Mouse (Mus musculus) liver, embryonic 16.5 days (tissue): Measurements from ENCODE around the gene Gls2. TPM values are rescaled to one million over a fixed set of nuclear protein-coding genes. Genes with fewer than 3 reads are reported as not detected.

Experiments
- ATAC-seq: fragments of 200-750 bp; cut with Nextera tagmentation; 2 replicates; pipeline ENCODE4 v1.8.0; 2017; ENCODE audit warnings: low read depth, mild to moderate bottlenecking, moderate number of reproducible peaks, moderate library complexity
- H3K27ac ChIP-seq: fragments of 300-500 bp; sonication (generic); 2 replicates; pipeline ENCODE4 v1.5.1; 2014; ENCODE audit warnings: mild to moderate bottlenecking, low read length
- H3K27me3 ChIP-seq: fragments of 300-500 bp; sonication (generic); 2 replicates; pipeline ENCODE4 v1.6.1; 2014; ENCODE audit warnings: low read depth, low read length, mixed read lengths; ENCODE audit not compliant: control insufficient read depth, insufficient read depth
- H3K36me3 ChIP-seq: fragments of 300-500 bp; sonication (generic); 2 replicates; pipeline ENCODE4 v1.6.1; 2014; ENCODE audit warnings: mild to moderate bottlenecking; ENCODE audit not compliant: control insufficient read depth, insufficient read depth
- H3K4me1 ChIP-seq: fragments of 300-500 bp; sonication (generic); 2 replicates; pipeline ENCODE4 v1.6.1; 2014; ENCODE audit warnings: low read depth, low read length, mixed read lengths; ENCODE audit not compliant: control insufficient read depth
- H3K4me2 ChIP-seq: fragments of 300-500 bp; sonication (generic); 2 replicates; pipeline ENCODE4 v1.6.1; 2014; ENCODE audit warnings: low read depth, low read length, mixed read lengths
- H3K4me3 ChIP-seq: fragments of 300-500 bp; sonication (generic); 2 replicates; pipeline ENCODE4 v1.5.1; 2014; ENCODE audit warnings: low read depth, mild to moderate bottlenecking, low read length
- H3K9ac ChIP-seq: fragments of 300-500 bp; sonication (generic); 2 replicates; pipeline ENCODE4 v1.6.1; 2014; ENCODE audit warnings: low read depth, low read length
- H3K9me3 ChIP-seq: fragments of 300-500 bp; sonication (generic); replicated peaks from 2 replicates; pipeline ENCODE4 v1.6.1; 2016; ENCODE audit warnings: low read length; ENCODE audit not compliant: control insufficient read depth
- WGBS: fragments of 180-500 bp; shearing (Covaris S2); extraction: QIAGEN DNeasy Blood & Tissue Kit; methylation state at CpG from one replicate; pipeline ENCODE4 v1.1.7; 2014; ENCODE audit not compliant: insufficient replicate concordance; 5-methylcytosine and 5-hydroxymethylcytosine counted together
- polyA plus RNA-seq: library from polyadenylated mRNA; unstranded; fragments of >200 nt; fragmentation: Nextera tagmentation; extraction: Ambion mirVana; gene quantifications from 2 replicates; pipeline ENCODE4 v1.2.1, GENCODE M21; 2015

Gene Gls2
- polyA plus RNA-seq, 1 experiment from 2014 or later = 21.4 TPM

- H3K4me2 ChIP-seq = peak overlapping the region; percentile 83
- no peaks in the 10 kb centered on the region for H3K9me3 ChIP-seq
- WGBS = 21% methylated on average over 3 of the region's 3 CpGs
- ATAC-seq = no peak
- H3K27me3 ChIP-seq = no peaks in the 10 kb centered on the region
- no peak overlapping the region; the same call in 1 of the 2 replicates for H3K27ac ChIP-seq
- peaks cover 16% of the 10 kb centered on the region for H3K4me1 ChIP-seq
- H3K36me3 ChIP-seq = no peaks in the 10 kb centered on the region
- peak overlapping the region; percentile 75 for H3K4me3 ChIP-seq
- H3K9ac ChIP-seq = peak overlapping the region; percentile 74; the same call in 1 of the 2 replicates
These were observed 19.0 kb upstream of the Gls2 start for GRCm38 (mm10) chr10:128175302-128175701.

GRCm38 (mm10) chr10:128175996-128176755 is 18.1 kb upstream of the Gls2 start:
- ATAC-seq = peak; percentile 82
- Histone ChIP-seq H3K9ac (peak overlapping the region; percentile 74), H3K4me2 (peak overlapping the region; percentile 83), H3K36me3 (no peaks in the 10 kb centered on the region), H3K9me3 (no peaks in the 10 kb centered on the region), H3K27ac (peak overlapping the region; percentile 46), H3K4me3 (peak overlapping the region; percentile 75), H3K4me1 (peaks cover 16% of the 10 kb centered on the region), H3K27me3 (no peaks in the 10 kb centered on the region)
- under 1% methylated on average over 17 of the region's 17 CpGs for WGBS

GRCm38 (mm10) chr10:128177316-128177715 is 16.9 kb upstream of the Gls2 start:
- 69% methylated on average over 4 of the region's 4 CpGs for WGBS
- H3K27me3 ChIP-seq = no peaks in the 10 kb centered on the region
- H3K4me1 ChIP-seq = peaks cover 16% of the 10 kb centered on the region
- no peaks in the 10 kb centered on the region for H3K36me3 ChIP-seq
- H3K4me3 ChIP-seq = no peak overlapping the region
- H3K27ac ChIP-seq = no peak overlapping the region
- H3K9ac ChIP-seq = no peak overlapping the region
- H3K4me2 ChIP-seq = no peak overlapping the region
- no peaks in the 10 kb centered on the region for H3K9me3 ChIP-seq
- ATAC-seq = no peak

GRCm38 (mm10) chr10:128179989-128180388 is 14.3 kb upstream of the Gls2 start, which contains the start of gene Rbms2:
TSS of gene Rbms2 (minus strand) at chr10:128180297.
- Histone ChIP-seq H3K4me2 (peak within 1 kb of the TSS; percentile 30), H3K36me3 (no peaks in the 10 kb centered on the region), H3K27me3 (no peaks in the 10 kb centered on the region), H3K4me1 (peaks cover 12% of the 10 kb centered on the region), H3K9me3 (no peaks in the 10 kb centered on the region), H3K27ac (no peak within 1 kb of the TSS), H3K9ac (no peak within 1 kb of the TSS), H3K4me3 (peak within 1 kb of the TSS; percentile 18)
- peak; percentile 24; the same call in 1 of the 2 replicates for ATAC-seq
- 8% methylated on average over 6 of the region's 6 CpGs for WGBS

- ATAC-seq = no peak
- WGBS = 73% methylated on average over 2 of the region's 2 CpGs
- H3K27ac ChIP-seq = no peak overlapping the region
These were observed 10.0 kb upstream of the Gls2 start for GRCm38 (mm10) chr10:128184296-128184695.

GRCm38 (mm10) chr10:128185277-128185940 is 8.8 kb upstream of the Gls2 start:
- no peak for ATAC-seq
- 70% methylated on average over 6 of the region's 6 CpGs for WGBS
- Histone ChIP-seq H3K4me2 (no peak overlapping the region), H3K27me3 (no peaks in the 10 kb centered on the region), H3K9me3 (no peaks in the 10 kb centered on the region), H3K4me1 (peaks cover 19% of the 10 kb centered on the region), H3K36me3 (no peaks in the 10 kb centered on the region), H3K4me3 (no peak overlapping the region), H3K9ac (no peak overlapping the region), H3K27ac (no peak overlapping the region)

More at GRCm38 (mm10) chr10:128184296-128184695, 10.0 kb upstream of the Gls2 start:
- no peaks in the 10 kb centered on the region for H3K9me3 ChIP-seq
- no peak overlapping the region for H3K4me3 ChIP-seq
- no peaks in the 10 kb centered on the region for H3K36me3 ChIP-seq
- H3K4me2 ChIP-seq = no peak overlapping the region
- no peaks in the 10 kb centered on the region for H3K27me3 ChIP-seq
- H3K4me1 ChIP-seq = peaks cover 21% of the 10 kb centered on the region
- H3K9ac ChIP-seq = no peak overlapping the region

GRCm38 (mm10) chr10:128185959-128186358 is 8.3 kb upstream of the Gls2 start:
- Histone ChIP-seq H3K4me3 (no peak overlapping the region), H3K27me3 (no peaks in the 10 kb centered on the region), H3K27ac (no peak overlapping the region), H3K9me3 (no peaks in the 10 kb centered on the region), H3K9ac (no peak overlapping the region), H3K4me1 (peaks cover 19% of the 10 kb centered on the region), H3K36me3 (no peaks in the 10 kb centered on the region), H3K4me2 (no peak overlapping the region)
- peak; percentile 23 for ATAC-seq
- 57% methylated on average over 2 of the region's 2 CpGs for WGBS

- 39% methylated on average over 5 of the region's 5 CpGs for WGBS
- Histone ChIP-seq H3K27me3 (no peaks in the 10 kb centered on the region), H3K4me3 (peak overlapping the region; percentile 26), H3K36me3 (no peaks in the 10 kb centered on the region), H3K27ac (peak overlapping the region; percentile 87), H3K9me3 (no peaks in the 10 kb centered on the region), H3K4me2 (peak overlapping the region; percentile 50), H3K9ac (peak overlapping the region; percentile 28; the same call in 1 of the 2 replicates), H3K4me1 (peaks cover 19% of the 10 kb centered on the region)
- ATAC-seq = peak; percentile 87
These were observed 7.1 kb upstream of the Gls2 start for GRCm38 (mm10) chr10:128187181-128187605.
